Mouse (Mus musculus): ENCODE results near the gene Cfap161.

The Cfap161 gene

DNA sequence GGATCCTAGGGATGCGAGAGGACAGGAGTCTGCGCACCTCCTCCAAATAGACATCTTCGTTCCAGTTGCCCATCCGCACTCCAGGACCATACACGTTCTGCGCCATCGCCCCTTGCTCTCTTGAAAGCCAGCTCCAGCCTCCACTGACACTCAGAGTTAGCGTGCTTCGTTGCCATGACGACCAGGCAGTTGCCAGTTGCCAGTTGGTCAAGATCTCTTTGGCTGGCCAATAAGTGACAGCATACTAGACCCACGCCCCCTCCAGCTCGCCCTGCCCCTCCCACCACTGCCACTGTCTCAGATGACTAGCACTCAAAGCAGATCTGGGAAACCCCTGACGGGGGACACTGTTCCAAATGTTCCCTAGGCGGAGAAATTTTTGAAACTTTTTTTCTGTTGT lies at the start of gene Cfap161:
Gene Cfap161, minus strand, starts transcription at position 176 of the 400 bp plus-strand sequence.
- DNase-seq, result peak; percentile 25

DNA sequence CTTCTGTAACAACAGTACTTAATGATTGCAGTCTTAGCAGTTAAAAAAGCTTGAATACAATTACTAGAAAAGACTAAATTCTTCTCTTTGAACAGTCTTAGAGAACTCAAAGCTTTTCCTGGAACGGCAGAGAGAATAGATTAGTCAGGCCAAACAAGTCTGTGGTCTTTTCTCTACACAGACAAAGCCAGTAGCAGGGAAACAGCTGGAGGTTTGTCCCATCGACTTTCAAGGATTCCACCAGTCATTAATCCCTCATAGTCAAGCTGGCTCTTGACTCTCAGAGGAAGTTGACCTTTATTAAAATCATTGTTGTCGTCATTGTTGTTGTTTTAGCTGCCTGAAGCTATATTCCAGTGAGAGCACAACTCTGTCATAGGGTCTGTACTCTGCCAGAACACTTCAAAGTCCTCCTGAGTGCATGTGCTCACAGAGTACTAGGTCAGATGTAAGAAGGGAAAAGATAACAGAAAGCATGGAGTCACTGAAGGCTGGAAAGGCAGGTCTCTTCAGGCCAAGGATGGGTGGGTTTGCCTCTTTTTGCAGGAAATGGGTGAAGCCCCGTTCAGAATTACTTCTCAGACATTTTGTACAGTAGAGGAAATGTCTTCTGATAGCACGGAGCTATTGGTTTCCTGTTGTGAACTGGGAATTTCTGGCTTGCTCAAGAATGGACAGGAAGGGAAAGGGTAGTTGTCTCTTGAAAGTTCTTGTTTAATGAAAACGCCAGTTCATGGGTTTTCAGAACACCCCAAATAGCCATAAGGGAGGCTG lies 48.0 kb upstream of the Cfap161 start:
- no peak for DNase-seq

DNA sequence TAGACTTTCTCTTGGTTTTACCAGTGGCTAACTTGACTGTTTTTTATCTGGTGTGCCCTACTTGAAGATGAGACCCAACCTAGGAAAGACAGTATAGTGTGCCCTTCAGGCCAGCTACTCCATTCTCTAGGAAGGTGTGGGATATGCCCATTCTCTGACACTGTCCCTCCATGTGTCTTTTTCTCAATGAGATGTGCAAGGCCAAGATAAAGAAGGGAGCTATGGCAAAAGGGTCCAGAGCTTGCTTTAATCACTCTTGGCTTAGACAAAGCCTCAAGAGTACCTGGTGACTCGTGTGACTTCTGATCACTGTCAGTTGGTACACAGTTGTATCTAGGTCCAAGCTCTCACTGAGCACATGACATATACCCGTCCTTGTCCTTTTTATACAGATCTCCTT lies 45.4 kb upstream of the Cfap161 start:
- no peak for DNase-seq

DNA sequence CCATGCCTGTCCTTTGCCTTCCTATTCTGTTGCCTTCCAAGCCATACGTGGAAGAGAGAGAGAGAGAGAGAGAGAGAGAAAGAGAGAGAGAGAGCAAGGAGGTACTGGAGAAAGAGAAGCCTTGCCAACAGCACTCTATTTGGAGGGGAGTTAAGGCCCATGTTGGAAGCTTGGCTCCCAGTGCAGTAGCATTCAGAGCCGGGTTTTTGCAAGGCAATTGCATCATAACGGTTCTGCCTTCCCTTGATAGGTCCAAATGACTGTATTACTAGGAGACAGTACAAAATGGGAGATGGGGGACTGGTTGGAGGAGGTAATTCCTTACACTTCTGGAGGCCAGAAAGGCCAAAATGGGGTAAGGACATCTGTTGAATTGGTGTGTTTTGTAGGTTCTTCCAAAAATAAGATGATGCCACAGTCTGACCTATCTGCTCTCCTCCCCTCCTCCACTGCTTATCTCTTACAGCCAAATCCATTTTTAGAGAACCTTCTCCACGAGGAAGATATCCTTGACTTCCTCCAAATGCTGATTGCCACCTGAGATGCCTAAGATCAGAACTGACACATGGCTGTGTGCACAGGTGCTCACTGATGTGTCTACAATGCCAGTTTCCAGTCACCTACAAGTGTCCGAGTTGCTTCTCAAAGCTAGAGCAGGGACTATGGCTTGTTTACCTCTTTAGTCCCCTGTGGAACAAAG lies 44.0 kb upstream of the Cfap161 start:
- DNase-seq, result no peak

DNA sequence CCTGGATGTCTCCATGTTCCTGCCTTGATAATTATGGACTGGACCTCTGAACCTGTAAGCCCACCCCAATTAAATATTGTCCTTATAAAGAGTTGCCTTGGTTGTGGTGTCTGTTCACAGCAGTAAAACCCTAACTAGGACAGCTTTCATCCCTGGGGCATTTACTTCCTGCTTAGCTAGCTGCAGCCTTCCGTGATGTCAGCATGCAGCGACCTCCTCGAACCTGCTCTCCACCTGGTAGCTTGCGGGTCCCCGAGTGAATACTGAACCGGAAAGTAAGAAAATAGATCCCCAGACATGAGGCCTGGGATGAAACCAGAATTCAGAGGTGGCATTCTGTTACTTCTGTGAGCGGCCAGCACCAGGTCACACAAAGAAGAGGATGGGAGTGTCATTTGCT lies 34.7 kb upstream of the Cfap161 start:
- no peak for DNase-seq

DNA sequence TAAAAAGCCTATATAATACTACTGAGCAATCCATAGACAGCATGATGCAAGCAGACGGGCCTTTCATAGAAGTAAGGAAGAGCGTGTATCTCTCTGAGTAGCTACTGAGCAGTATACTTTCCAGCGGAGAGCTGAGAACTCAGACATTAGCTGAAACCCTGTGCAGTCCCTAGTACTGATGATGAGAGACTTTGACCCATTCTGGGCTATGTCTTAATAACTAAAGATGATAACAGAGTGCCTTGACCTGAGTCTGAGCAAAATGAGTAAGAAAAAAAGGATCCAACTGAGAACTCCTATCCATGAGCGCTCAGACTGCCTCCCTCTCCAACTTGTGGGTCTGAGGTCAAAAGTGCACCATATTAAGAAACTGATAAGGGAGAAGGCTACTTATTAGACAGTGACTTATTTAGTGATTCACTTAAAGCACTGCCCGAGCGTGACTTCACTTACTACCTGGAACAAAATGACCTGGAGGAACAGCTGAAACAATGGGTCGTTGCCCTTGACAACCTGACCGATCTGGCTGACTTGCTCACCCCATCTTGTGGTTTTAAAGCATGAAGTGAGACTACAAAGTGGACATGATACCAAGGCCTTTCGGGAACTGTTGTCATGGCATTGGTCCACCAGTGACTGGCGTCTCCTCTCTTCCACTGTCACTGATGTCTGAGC lies 32.9 kb upstream of the Cfap161 start:
- no peak for DNase-seq

GRCm38 (mm10) chr7:83826808-83827207 lies 32.1 kb upstream of the Cfap161 start:
- no peak for DNase-seq

DNA sequence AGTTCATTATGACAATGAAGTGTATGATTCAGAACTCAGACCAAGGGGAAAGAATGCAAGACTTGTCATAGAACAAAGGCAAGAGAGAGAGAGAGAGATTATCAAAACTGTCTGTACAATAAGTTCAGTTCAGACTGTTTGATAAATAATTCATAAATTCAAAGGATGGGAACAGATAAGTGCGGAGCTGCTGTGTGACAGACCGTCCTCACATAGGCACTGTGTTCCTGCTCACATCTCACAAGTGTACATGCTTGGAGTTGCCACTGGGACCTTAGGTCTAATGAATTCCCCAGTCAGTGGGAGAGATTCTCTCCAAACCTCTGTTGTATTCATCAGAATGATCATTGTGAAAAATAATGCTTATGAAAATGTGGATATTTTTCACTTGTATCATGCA lies 27.3 kb upstream of the Cfap161 start:
- no peak for DNase-seq

GRCm38 (mm10) chr7:83816886-83817285 lies 22.2 kb upstream of the Cfap161 start:
- DNase-seq, result no peak

- peak; percentile 32 for DNase-seq
Measured at GRCm38 (mm10) chr7:83815646-83816045, 21.0 kb upstream of the Cfap161 start.

GRCm38 (mm10) chr7:83813993-83814392 lies 19.3 kb upstream of the Cfap161 start:
- DNase-seq, result no peak

GRCm38 (mm10) chr7:83813465-83813864 lies 18.8 kb upstream of the Cfap161 start:
- DNase-seq, result no peak

DNA sequence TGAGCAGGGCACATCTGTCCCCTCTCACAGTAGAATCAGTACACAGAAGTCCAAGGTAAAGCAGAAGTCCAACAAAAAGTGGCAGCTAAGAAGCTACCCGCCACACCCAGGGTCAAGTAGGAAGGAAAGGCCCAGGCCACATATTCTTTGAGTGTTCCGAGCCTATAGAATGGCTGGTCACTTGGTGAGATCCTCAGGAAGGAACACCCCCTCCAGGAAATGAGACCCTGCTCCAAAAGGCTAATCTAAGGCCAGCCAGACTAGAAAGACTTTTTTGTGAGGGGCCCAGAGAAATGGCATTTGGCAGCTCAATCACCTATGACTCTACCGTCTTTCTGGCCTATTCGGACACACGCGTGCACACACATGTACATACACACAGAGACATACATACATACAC lies 18.3 kb upstream of the Cfap161 start:
- DNase-seq, result no peak

DNA sequence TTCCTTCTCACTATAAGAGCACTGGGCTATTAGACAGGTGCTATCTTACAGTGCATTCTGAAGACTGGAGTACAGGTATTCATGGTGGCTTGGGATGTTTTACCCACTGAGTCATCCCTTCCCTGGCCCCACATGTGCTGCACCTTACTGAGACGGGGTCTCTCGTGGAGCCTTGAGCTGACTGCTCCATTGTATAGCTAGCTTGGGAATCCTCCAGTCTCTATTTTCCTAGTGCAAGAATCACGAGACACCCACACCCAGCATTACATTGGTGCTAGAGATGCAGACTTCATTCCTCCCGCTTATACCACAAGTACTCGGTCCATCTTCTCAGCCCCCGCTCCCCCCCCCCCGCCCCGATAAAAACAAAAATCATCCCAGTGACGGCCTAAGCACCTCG lies 17.9 kb upstream of the Cfap161 start:
- no peak for DNase-seq

- DNase-seq, result no peak
Measured at GRCm38 (mm10) chr7:83811916-83812315, 17.2 kb upstream of the Cfap161 start.

GRCm38 (mm10) chr7:83811461-83811860 lies 16.8 kb upstream of the Cfap161 start:
- no peak for DNase-seq

DNA sequence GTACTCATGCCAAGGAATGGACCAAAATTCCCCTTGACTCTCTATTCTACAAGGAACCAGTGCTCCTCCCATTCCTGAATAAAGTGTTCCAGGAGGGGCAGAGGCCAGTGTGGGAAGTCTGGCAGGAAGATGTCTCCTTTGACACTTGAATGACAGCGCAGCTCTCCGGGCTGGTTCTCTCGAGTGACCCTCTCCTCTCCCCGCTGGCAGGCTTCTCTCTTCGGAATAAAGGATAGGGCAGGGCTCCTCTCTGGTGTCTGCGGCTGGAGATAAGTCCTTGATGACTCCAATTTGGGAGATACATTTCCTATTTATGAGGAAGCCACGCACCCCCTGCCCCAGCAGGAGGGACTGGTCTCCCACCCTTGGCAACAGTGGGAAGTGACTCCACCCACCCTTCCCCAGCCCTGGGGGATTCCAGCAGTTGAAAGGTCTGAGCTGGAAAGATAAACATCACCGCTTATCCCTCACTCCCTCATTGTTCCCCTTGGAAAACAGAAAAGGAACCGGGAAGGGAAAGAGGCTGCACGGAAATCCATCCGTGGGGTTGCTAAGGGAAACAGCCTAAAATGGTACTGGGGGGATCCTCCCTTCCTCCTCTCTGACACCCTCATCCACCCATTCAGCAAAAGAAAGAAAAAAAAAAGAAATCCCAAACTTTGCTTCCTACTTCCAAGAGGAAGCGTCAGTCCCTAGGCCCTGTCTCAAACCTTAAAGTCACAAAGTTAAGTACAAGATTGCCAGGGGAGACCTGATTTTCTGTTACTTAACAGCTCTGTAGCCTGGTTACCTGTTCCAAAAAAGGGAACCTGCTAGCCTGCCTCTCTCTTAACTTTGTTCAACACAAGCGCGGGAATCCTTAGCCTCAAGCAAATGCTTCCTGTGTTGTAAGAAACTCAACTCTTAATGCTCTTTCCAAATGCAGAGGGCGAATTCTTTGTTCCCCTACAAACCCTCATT lies 15.7 kb upstream of the Cfap161 start:
- DNase-seq, result no peak

- no peak for DNase-seq
Measured at GRCm38 (mm10) chr7:83809715-83810114, 15.0 kb upstream of the Cfap161 start.

DNA sequence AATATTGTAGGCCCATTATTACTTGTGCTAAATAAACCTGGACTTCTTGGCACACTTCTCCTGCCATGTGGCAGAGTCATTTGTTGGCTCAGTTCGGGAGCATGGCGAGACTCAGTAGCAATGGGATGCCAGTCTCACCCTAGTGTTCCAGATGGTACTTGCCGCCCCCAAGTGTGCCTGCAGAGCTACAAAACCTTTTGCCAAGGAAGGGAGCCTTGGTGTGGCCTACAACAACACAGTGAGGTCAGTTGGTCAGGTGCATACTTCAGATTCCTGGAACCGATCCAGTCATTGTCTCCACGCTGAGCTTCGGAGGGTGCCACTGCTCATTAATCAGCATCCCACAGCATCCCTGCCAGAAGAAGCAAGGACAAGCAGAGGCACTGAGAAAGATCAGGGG lies 14.4 kb upstream of the Cfap161 start:
- peak; percentile 78 for DNase-seq

DNA sequence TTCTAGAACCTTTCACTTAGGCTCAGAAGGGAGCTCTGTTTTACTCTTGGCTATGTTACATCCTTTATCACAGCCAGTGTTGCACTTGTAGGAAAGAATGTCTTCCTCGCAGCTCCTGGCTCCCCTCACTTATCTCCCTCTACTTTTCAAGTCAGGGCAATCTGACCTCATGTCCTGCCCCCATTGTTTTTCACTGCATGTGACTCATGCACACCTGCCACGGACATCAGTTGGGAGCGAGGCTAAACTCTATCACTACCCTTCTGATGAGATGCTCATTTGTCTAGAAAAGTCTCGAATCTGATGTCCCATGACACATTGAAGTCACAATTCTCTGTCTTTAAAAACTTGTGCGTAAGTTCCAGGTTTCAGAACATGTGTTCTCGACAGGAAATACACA lies 12.3 kb upstream of the Cfap161 start:
- no peak for DNase-seq

DNA sequence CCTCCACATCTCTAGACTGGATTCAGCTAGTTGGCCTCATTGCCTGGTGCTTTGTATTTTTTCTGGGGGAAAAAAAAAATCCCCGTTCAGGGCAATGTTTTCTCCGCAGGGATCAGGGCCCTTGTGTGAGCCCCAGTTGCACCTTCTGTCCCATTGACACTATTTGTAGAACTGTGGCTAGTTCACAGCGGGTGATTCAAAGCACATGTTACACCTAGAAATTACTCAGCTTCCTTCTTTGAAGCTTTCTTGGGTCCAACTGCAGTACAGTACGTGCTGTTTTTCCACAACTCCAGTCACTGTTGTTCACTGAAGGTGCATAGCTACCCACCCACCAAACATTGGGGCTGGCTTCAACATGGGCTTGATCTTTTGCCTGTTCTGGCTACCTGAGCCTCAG lies 9.1 kb upstream of the Cfap161 start:
- DNase-seq, result no peak

DNA sequence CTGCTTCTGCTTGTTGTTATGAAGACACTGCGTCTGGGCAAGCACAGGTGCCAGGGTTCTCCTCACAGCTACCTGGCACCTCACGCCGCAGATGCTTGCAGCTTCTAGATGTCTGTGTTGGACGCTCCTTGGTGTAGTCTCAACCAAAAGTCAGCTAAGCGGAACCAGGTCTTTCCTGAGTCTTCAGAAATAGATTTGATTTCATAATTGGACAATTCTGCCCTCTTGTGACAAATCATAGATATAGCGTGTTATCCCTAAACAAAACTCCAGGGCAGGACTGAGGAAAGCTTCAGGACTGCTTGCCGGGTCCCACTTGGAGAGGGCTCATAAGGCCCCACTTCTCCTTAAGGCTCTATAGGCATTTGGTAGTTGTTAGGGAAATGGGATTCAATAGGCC lies 7.8 kb upstream of the Cfap161 start:
- DNase-seq, result no peak

GRCm38 (mm10) chr7:83802007-83802406 lies 7.3 kb upstream of the Cfap161 start:
- DNase-seq, result no peak
